ENCODE assay signal across 8 mouse cellular contexts in the genomic region with DNA sequence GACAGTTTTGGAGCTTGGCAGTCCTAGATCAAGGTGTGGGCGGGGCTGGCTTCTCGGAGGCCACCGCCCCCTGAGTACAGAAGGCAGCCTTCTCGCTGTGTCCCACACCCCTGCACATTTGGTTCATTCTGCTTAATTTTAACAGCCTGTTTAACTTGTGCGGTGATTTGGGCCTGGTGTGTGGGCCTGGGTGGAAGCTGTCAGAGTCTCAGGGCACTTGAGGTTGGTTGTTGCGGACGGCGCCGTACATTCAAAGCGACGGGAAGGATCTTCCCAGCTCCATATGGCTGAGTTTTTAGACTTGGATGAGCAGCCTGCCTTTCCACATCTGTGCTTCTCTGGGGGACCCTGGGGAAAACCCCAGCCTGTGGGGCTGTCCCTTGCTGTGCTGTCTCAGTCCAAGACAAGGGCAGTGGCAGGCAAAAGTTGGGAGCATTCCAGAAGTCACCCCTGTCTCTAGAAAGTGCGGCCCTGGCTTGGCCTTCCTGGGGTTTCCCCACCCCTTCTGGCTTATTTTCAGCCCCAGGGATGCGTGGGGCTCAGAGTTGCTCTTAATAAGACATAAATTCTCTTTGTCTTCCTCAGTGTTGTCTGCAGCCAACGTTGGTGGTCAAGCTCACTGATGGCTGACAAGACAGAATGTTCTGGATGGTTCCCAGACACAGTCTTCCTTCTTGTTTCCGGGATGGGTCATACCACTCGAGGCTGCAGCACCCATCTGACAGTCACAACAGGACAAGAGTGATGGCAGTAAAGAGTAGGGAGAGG. TPM values are rescaled to one million over a fixed set of nuclear protein-coding genes. Genes with fewer than 3 reads are reported as not detected.
DNase-seq lines count a peak whose midpoint lies in the region; ATAC-seq lines count a peak whose summit lies in the region.

No protein-coding gene starts in this region.

- no peak overlapping the region for H3K4me2 ChIP-seq in hindbrain, embryonic 13.5 days
- H3K4me2 ChIP-seq in hindbrain, embryonic 12.5 days (replicated peaks) = no peak overlapping the region
- no peak overlapping the region for H3K4me2 ChIP-seq in limb, embryonic 13.5 days (replicated peaks)

- DNase-seq in ZHBTc4 (ENCODE audit: low read depth, low spot score) = peak; percentile 60
- DNase-seq in gastrocnemius, postnatal 4 days (ENCODE audit: low spot score in 2 of 2) = no peak
- no peak for DNase-seq in adipocyte (ENCODE audit: low spot score)
- no peak for DNase-seq in cerebellum, adult 11-12 months

- H3K27me3 ChIP-seq in hindbrain, embryonic 13.5 days = no peaks in the 10 kb centered on the region
- H3K27me3 ChIP-seq in hindbrain, embryonic 12.5 days = no peaks in the 10 kb centered on the region
- peaks cover under 1% of the 10 kb centered on the region; the same call in 1 of the 2 replicates for H3K27me3 ChIP-seq in limb, embryonic 13.5 days

- 72% methylated on average over 16 of the region's 16 CpGs for WGBS in hindbrain, embryonic 13.5 days
- 77% methylated on average over 16 of the region's 16 CpGs for WGBS in hindbrain, embryonic 12.5 days
- WGBS in limb, embryonic 13.5 days = 58% methylated on average over 16 of the region's 16 CpGs

- no peaks in the 10 kb centered on the region for H3K36me3 ChIP-seq in hindbrain, embryonic 13.5 days
- H3K36me3 ChIP-seq in hindbrain, embryonic 12.5 days = no peaks in the 10 kb centered on the region
- H3K36me3 ChIP-seq in limb, embryonic 13.5 days = no peaks in the 10 kb centered on the region

- H3K27ac ChIP-seq in hindbrain, embryonic 13.5 days = 0 out of 2 replicates have a peak overlapping the region, but pooled peaks have one; percentile 18
- no peak overlapping the region for H3K27ac ChIP-seq in hindbrain, embryonic 12.5 days
- no peak overlapping the region; the same call in 1 of the 2 replicates for H3K27ac ChIP-seq in limb, embryonic 13.5 days

- no peak for ATAC-seq in hindbrain, embryonic 13.5 days (ENCODE audit: low FRiP score)
- no peak for ATAC-seq in hindbrain, embryonic 12.5 days (ENCODE audit: low FRiP score)
- peak; percentile 28 for ATAC-seq in inflammation-experienced regulatory T-cells, adult 6 months
- no peak for ATAC-seq in limb, embryonic 13.5 days (ENCODE audit: low FRiP score, low read depth)

- H3K9ac ChIP-seq in hindbrain, embryonic 13.5 days = no peak overlapping the region
- no peak overlapping the region for H3K9ac ChIP-seq in hindbrain, embryonic 12.5 days
- 0 out of 2 replicates have a peak overlapping the region, but pooled peaks have one; percentile 0 for H3K9ac ChIP-seq in limb, embryonic 13.5 days

- H3K9me3 ChIP-seq in hindbrain, embryonic 13.5 days = no peaks in the 10 kb centered on the region
- H3K9me3 ChIP-seq in hindbrain, embryonic 12.5 days (replicated peaks) = no peaks in the 10 kb centered on the region
- no peaks in the 10 kb centered on the region for H3K9me3 ChIP-seq in limb, embryonic 13.5 days

- H3K4me3 ChIP-seq in hindbrain, embryonic 13.5 days = no peak overlapping the region
- no peak overlapping the region for H3K4me3 ChIP-seq in hindbrain, embryonic 12.5 days
- no peak overlapping the region for H3K4me3 ChIP-seq in limb, embryonic 13.5 days

- peaks cover 23% of the 10 kb centered on the region for H3K4me1 ChIP-seq in hindbrain, embryonic 13.5 days (replicated peaks)
- peaks cover 20% of the 10 kb centered on the region; the same call in 1 of the 2 replicates for H3K4me1 ChIP-seq in hindbrain, embryonic 12.5 days
- peaks cover 37% of the 10 kb centered on the region for H3K4me1 ChIP-seq in limb, embryonic 13.5 days

RNA-seq across cellular contexts. Expression of a gene that starts 12.7 kb away (rescaled TPM):
- 19.7 and 21.3 TPM in 2 replicates for polyA plus RNA-seq in hindbrain, embryonic 13.5 days (2015; fragmentation: Nextera tagmentation; extraction: Ambion mirVana)
- polyA plus RNA-seq in hindbrain, embryonic 12.5 days (2016; fragmentation: Nextera tagmentation; extraction: Ambion mirVana) = 6.5 and 9.7 TPM in 2 replicates
- 1 to 10 TPM in 2 of 3 experiments, not detected in 1; 1.2 to 2.3 TPM for polyA plus RNA-seq in inflammation-experienced regulatory T-cells, adult 6 months (2017; shearing (Covaris generic))
- polyA plus RNA-seq in limb, embryonic 13.5 days (2015; fragmentation: Nextera tagmentation; extraction: Ambion mirVana) = 13.6 and 15.5 TPM in 2 replicates
- 10 to 100 TPM; 70.3 to 74.3 TPM for total RNA-seq in gastrocnemius, postnatal 4 days (2021)
